Mouse (Mus musculus): ENCODE data around the gene Rexo5.

Rexo5 gene

DNA sequence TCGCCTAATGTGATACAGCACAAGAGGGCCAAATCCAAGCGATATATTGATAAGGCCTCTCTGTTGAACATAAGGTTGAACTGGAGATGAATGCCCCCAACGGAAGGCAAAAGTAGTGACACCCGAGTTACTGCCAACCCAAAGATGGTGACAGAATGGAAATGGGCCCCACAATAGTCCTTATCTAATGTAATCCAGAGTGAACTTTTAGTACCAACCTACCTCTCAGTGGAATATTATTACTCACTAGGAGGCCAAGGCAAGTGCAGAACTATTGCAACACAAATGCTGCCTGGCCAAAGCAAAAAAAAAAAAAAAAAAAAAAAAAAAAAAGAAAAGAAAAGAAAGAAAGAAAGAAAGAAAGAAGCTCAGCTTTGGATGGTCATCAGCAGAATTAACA, 98.9 kb downstream of the Rexo5 start:
- no peak for DNase-seq (ENCODE audit: low spot score)

DNA sequence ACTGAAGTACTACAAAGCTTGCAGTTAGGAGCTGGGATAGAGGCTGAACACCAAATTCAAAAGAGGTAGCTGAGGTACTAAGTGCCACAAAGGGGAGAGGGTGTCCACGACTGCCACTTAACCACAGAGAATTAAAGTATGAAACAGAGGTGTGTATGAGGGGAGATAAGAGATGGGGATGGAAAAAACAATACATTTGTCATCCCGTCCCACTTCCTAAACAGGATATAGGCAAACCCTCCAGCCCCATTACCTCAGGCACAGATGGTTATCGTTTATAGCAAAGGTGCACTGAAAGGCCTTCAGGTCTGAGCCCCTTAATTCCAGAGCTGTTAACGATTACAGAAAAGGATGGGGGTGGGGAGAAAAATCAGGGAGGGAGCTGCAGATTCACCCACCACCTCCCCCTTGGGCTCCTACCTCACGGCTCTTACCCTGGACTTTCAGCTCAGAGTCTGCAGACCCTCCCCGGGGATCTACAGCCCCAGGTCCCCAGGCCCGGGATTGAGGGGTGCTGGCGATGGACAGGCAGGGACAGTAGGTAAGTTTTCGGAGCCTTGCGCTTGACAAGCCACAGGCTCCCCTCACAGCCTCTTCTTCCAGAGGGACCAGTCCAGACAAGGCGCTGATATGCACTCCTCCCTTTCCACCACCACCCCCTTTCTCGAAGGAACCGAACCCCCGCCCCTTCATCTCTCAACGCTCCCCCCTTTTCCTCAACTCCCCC, 101.2 kb downstream of the Rexo5 start:
- peak; percentile 40 for DNase-seq (ENCODE audit: low spot score)

DNA sequence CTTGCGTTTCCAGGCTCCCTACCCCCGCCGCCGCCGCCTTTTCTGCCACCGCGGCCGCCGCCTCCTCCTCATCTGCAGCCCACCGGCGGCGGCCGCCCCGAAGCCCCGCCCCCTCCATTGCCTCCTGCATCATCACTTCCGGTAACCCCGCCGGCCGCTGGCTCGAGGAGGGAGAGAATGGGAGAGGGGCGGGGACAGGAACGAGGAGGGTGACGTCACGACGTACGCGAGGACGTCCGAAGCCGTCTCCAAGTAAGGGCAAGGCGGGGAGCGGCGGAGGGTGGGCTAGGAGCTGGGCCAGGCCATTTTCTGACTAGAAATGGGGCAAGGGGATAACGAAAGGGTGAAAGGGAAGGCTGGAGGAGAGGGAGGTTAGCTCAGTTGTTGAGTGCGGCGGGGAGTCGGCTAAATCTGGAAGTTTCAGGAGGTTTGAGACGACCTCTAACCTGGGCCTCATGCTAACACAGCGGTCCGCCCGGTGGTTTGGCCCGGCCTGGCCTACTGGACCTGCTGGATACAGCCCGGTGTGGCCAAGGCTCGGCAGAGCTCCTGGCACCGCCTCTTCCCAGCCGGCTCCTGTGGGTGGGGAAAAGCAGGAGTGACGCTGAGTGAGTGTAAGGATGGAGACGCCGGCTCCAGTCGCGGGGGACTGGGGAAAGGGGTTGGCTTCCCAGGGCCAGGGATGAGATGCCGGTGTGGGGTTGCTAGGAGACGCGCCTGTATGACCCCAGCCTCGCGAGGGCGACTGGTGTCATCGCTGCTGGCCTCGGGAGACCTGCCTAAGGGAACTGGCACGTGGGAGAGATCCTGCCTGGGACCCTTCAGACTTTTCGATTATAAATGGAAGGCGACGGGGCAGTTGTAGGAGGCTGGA, 102.1 kb downstream of the Rexo5 start, which contains the start of the genes Lyrm1 and Dcun1d3:
Gene Lyrm1, plus strand, starts transcription at position 223 of the 874 bp plus-strand sequence.
Gene Dcun1d3, minus strand, starts transcription at position 660 of the 874 bp plus-strand sequence.
- peak; percentile 92 for DNase-seq (ENCODE audit: low spot score)

DNA sequence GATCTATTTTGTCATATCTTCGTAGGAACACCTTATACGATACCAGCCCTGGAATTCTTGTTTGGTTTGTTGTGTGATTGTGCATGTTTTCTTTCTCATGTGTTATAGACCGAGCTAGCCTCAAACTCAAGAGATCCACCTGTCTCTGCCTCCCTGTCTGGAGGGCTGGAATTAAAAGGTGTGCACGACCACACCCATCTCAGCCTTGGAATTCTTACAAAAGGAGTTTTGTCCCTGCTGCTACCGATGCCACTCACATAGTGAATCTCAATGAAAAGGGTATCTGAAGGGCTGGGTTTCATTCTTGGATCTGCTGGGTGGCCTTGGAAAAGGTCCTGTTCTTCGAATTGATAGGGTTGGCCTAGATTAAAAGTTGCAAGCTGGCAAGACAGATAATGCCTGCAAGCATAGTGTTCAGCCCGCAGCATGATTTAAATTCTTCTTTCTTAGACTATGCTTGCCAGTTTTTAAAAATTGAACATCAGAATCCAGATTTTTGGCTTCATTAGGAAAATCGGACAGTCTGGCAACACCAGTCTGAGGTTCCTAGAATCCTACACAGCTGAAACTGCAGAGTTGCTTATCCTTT, 103.8 kb downstream of the Rexo5 start:
- no peak for DNase-seq (ENCODE audit: low spot score)

DNA sequence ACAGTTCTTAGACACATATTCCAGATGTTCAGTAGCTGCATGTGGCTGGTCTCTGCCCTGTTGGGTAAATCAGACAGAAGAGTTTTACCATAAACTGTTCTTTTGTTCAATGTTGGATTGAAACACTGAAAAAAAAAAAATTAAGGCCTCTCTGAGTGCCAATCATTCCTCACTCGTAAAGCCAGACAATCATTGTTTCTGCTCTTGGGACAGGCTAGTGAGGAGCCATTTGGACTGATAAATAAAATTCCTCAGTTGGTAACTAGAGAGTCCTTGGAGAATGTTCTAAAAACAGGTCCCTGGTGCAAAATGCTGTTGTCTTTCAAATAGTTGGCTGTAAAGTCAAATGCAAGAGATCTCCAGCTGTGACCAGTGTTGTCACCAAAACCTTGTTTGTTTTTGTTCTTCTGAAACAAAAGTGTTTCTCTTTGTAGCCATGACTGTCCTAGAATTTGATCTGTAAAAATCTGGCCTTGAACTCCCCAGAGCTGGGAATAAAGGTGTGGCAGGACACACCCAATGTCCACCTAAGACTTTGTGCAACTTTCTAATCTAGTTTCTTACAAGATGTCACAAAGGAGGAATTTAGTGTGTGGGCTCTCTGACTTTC, 104.5 kb downstream of the Rexo5 start:
- no peak for DNase-seq (ENCODE audit: low spot score)

Data from ovary, postnatal 10 days (tissue).